Mouse (Mus musculus): ENCODE data around the gene Vti1a. TPM values are rescaled to one million over a fixed set of nuclear protein-coding genes. Genes with fewer than 3 reads are reported as not detected.

The Vti1a gene
- polyA plus RNA-seq, 1 experiment: 23.5 TPM

GRCm38 (mm10) chr19:55499179-55499863 lies 183.2 kb downstream of the Vti1a start:
- no peak for TF ChIP-seq POLR2A (IDR thresholded peaks at IDR 0.05; ENCODE audit: borderline replicate concordance, extremely low read depth, insufficient read depth, insufficient read length, poor library complexity, severe bottlenecking)
- TF ChIP-seq CTCF (IDR thresholded peaks at IDR 0.05; ENCODE audit: borderline replicate concordance, extremely low read depth, insufficient read depth, insufficient read length): no peak
- DNase-seq (ENCODE audit: low read depth): no peak

GRCm38 (mm10) chr19:55501985-55502384 lies 185.9 kb downstream of the Vti1a start:
- TF ChIP-seq CTCF (IDR thresholded peaks at IDR 0.05; ENCODE audit: borderline replicate concordance, extremely low read depth, insufficient read depth, insufficient read length): no peak
- no peak for TF ChIP-seq POLR2A (IDR thresholded peaks at IDR 0.05; ENCODE audit: borderline replicate concordance, extremely low read depth, insufficient read depth, insufficient read length, poor library complexity, severe bottlenecking)
- DNase-seq (ENCODE audit: low read depth): no peak

GRCm38 (mm10) chr19:55503771-55504170 lies 187.7 kb downstream of the Vti1a start:
- no peak for DNase-seq (ENCODE audit: low read depth)
- no peak for TF ChIP-seq POLR2A (IDR thresholded peaks at IDR 0.05; ENCODE audit: borderline replicate concordance, extremely low read depth, insufficient read depth, insufficient read length, poor library complexity, severe bottlenecking)

DNA sequence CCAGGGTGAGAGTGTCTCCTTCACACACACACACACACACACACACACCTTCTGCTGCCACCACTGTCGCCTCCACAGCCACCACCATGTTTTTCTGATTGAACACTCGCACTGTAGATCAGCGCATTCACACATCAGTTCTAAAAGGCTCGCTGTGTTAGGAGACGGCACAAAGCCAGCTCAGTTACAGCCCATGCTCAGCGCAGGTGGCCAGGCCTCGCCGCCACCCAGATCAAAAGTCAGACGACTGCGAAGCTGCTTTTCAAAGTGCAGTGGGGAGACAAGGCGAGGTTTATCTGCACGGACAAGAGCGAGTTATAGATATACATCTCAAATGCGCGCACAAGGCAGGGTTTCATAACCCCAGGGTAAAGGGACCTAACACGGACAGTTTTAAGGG lies 191.7 kb downstream of the Vti1a start:
- DNase-seq (ENCODE audit: low read depth): peak; percentile 48
- TF ChIP-seq POLR2A (IDR thresholded peaks at IDR 0.05; ENCODE audit: borderline replicate concordance, extremely low read depth, insufficient read depth, insufficient read length, poor library complexity, severe bottlenecking) (no peak), CTCF (IDR thresholded peaks at IDR 0.05; ENCODE audit: borderline replicate concordance, extremely low read depth, insufficient read depth, insufficient read length) (no peak)

GRCm38 (mm10) chr19:55508239-55508638 lies 192.1 kb downstream of the Vti1a start:
- no peak for DNase-seq (ENCODE audit: low read depth)
- TF ChIP-seq CTCF (IDR thresholded peaks at IDR 0.05; ENCODE audit: borderline replicate concordance, extremely low read depth, insufficient read depth, insufficient read length) (no peak), POLR2A (IDR thresholded peaks at IDR 0.05; ENCODE audit: borderline replicate concordance, extremely low read depth, insufficient read depth, insufficient read length, poor library complexity, severe bottlenecking) (no peak)

GRCm38 (mm10) chr19:55508965-55509364 lies 192.9 kb downstream of the Vti1a start:
- TF ChIP-seq POLR2A (IDR thresholded peaks at IDR 0.05; ENCODE audit: borderline replicate concordance, extremely low read depth, insufficient read depth, insufficient read length, poor library complexity, severe bottlenecking) (no peak), CTCF (IDR thresholded peaks at IDR 0.05; ENCODE audit: borderline replicate concordance, extremely low read depth, insufficient read depth, insufficient read length) (no peak)

DNA sequence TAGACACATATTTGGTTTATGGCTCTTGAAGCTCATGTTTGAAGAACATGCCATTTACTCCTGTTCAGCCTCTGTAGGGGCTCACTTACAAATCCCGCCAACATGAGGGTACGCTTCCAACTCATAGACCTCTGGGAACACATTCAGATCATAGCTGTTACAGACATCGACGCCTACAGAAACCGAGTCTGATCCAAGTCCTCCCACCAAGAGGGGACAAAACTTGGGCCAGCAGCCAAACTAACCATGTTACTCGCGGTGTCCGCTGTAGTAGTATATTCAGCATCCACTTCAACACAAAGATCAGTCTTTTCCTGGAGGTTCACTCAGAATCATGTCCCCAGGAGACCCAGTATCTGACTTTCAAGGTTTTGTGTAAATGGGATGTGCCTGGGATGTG lies 193.5 kb downstream of the Vti1a start:
- DNase-seq (ENCODE audit: low read depth): peak; percentile 28
- TF ChIP-seq CTCF (IDR thresholded peaks at IDR 0.05; ENCODE audit: borderline replicate concordance, extremely low read depth, insufficient read depth, insufficient read length): no peak
- no peak for TF ChIP-seq POLR2A (IDR thresholded peaks at IDR 0.05; ENCODE audit: borderline replicate concordance, extremely low read depth, insufficient read depth, insufficient read length, poor library complexity, severe bottlenecking)

More at GRCm38 (mm10) chr19:55508965-55509364, 192.9 kb downstream of the Vti1a start:
- DNase-seq (ENCODE audit: low read depth): no peak

GRCm38 (mm10) chr19:55513941-55514340 lies 197.8 kb downstream of the Vti1a start:
- TF ChIP-seq CTCF (IDR thresholded peaks at IDR 0.05; ENCODE audit: borderline replicate concordance, extremely low read depth, insufficient read depth, insufficient read length): no peak
- TF ChIP-seq POLR2A (IDR thresholded peaks at IDR 0.05; ENCODE audit: borderline replicate concordance, extremely low read depth, insufficient read depth, insufficient read length, poor library complexity, severe bottlenecking): no peak

DNA sequence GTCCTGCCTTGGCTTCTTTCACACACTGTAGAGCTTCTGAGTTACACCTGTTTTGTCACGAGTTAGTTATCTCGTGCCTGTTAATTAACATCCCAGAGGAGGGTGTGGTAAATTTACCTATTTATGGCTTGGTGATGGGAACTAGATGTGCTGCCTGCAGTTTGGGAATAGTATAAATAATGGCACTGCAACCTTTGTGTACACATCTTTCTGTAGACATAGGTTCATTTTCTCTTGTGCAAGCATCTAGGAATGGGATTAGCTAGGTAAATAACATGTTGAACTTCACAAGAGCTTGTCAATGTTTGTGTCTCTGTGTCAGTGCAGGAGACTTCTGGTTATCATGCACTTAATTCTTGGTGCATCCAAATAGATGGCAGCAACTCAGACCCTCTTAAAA lies 204.1 kb downstream of the Vti1a start:
- DNase-seq (ENCODE audit: low read depth): no peak
- TF ChIP-seq CTCF (IDR thresholded peaks at IDR 0.05; ENCODE audit: borderline replicate concordance, extremely low read depth, insufficient read depth, insufficient read length): no peak
- no peak for TF ChIP-seq POLR2A (IDR thresholded peaks at IDR 0.05; ENCODE audit: borderline replicate concordance, extremely low read depth, insufficient read depth, insufficient read length, poor library complexity, severe bottlenecking)

More at GRCm38 (mm10) chr19:55513941-55514340, 197.8 kb downstream of the Vti1a start:
- DNase-seq (ENCODE audit: low read depth): no peak

GRCm38 (mm10) chr19:55523340-55523739 lies 207.2 kb downstream of the Vti1a start:
- TF ChIP-seq POLR2A (IDR thresholded peaks at IDR 0.05; ENCODE audit: borderline replicate concordance, extremely low read depth, insufficient read depth, insufficient read length, poor library complexity, severe bottlenecking): no peak
- no peak for TF ChIP-seq CTCF (IDR thresholded peaks at IDR 0.05; ENCODE audit: borderline replicate concordance, extremely low read depth, insufficient read depth, insufficient read length)
- DNase-seq (ENCODE audit: low read depth): no peak

GRCm38 (mm10) chr19:55524385-55524784 lies 208.3 kb downstream of the Vti1a start:
- no peak for TF ChIP-seq CTCF (IDR thresholded peaks at IDR 0.05; ENCODE audit: borderline replicate concordance, extremely low read depth, insufficient read depth, insufficient read length)
- no peak for TF ChIP-seq POLR2A (IDR thresholded peaks at IDR 0.05; ENCODE audit: borderline replicate concordance, extremely low read depth, insufficient read depth, insufficient read length, poor library complexity, severe bottlenecking)
- no peak for DNase-seq (ENCODE audit: low read depth)

GRCm38 (mm10) chr19:55525056-55525455 lies 209.0 kb downstream of the Vti1a start:
- DNase-seq (ENCODE audit: low read depth): peak; percentile 33
- TF ChIP-seq CTCF (IDR thresholded peaks at IDR 0.05; ENCODE audit: borderline replicate concordance, extremely low read depth, insufficient read depth, insufficient read length) (no peak), POLR2A (IDR thresholded peaks at IDR 0.05; ENCODE audit: borderline replicate concordance, extremely low read depth, insufficient read depth, insufficient read length, poor library complexity, severe bottlenecking) (no peak)
